Mouse (Mus musculus) liver (tissue): Measurements from ENCODE around the gene Mrps2.
"Not testable (repeated sequence)": the region's sequence is repeated elsewhere in the genome, so short reads cannot be mapped to it uniquely, and the experiment has no call there.

ENCODE experiments used
- DNase-seq: peaks from one replicate; pipeline ENCODE4 v3.0.0-alpha.2; 2020; ENCODE audit warnings: mixed read lengths

Mrps2 gene

GRCm38 (mm10) chr2:28467860-28468485 lies at the start of gene Mrps2:
Gene Mrps2, plus strand, starts transcription at chr2:28468066.
- peak; percentile 82 for DNase-seq

GRCm38 (mm10) chr2:28419898-28420297 lies 48.0 kb upstream of the Mrps2 start:
- DNase-seq: peak; percentile 81

GRCm38 (mm10) chr2:28423167-28423566 lies 44.7 kb upstream of the Mrps2 start:
- peak; percentile 63 for DNase-seq

GRCm38 (mm10) chr2:28427226-28427625 lies 40.6 kb upstream of the Mrps2 start:
- no peak for DNase-seq

GRCm38 (mm10) chr2:28430846-28431245 lies 37.0 kb upstream of the Mrps2 start:
- no peak for DNase-seq

- DNase-seq: peak; percentile 15
Measured at GRCm38 (mm10) chr2:28432811-28433210, 35.1 kb upstream of the Mrps2 start.

GRCm38 (mm10) chr2:28433512-28433911 lies 34.4 kb upstream of the Mrps2 start:
- no peak for DNase-seq

GRCm38 (mm10) chr2:28435401-28435800 lies 32.5 kb upstream of the Mrps2 start:
- no peak for DNase-seq

- DNase-seq: no peak
Measured at GRCm38 (mm10) chr2:28440842-28441241, 27.0 kb upstream of the Mrps2 start.

- no peak for DNase-seq
Measured at GRCm38 (mm10) chr2:28445082-28445481, 22.8 kb upstream of the Mrps2 start.

- DNase-seq: no peak
Measured at GRCm38 (mm10) chr2:28446181-28446514, 21.7 kb upstream of the Mrps2 start.

- DNase-seq: no peak
Measured at GRCm38 (mm10) chr2:28446515-28447314, 21.2 kb upstream of the Mrps2 start, which contains the start of gene Ppp1r26. Gene Ppp1r26, plus strand, starts transcription at chr2:28446800.

- DNase-seq: no peak
Measured at GRCm38 (mm10) chr2:28447315-28447670, 20.6 kb upstream of the Mrps2 start.

GRCm38 (mm10) chr2:28451663-28452062 lies 16.2 kb upstream of the Mrps2 start:
- DNase-seq: no peak

- no peak for DNase-seq
Measured at GRCm38 (mm10) chr2:28453539-28453938, 14.3 kb upstream of the Mrps2 start.

GRCm38 (mm10) chr2:28456616-28457015 lies 11.2 kb upstream of the Mrps2 start:
- no peak for DNase-seq

- peak; percentile 76 for DNase-seq
Measured at GRCm38 (mm10) chr2:28463919-28464318, 3.9 kb upstream of the Mrps2 start.

GRCm38 (mm10) chr2:28464919-28465318 lies 2.9 kb upstream of the Mrps2 start:
- DNase-seq: no peak

- peak; percentile 47 for DNase-seq
Measured at GRCm38 (mm10) chr2:28465836-28466518, 1.9 kb upstream of the Mrps2 start, which contains the start of gene 1700007K13Rik. Gene 1700007K13Rik, minus strand, starts transcription at chr2:28466332.

- DNase-seq: no peak
Measured at GRCm38 (mm10) chr2:28468486-28469225, 790 bp downstream of the Mrps2 start.

GRCm38 (mm10) chr2:28469461-28469860 lies 1.6 kb downstream of the Mrps2 start:
- no peak for DNase-seq

GRCm38 (mm10) chr2:28470591-28470990 lies 2.7 kb downstream of the Mrps2 start:
- DNase-seq: no peak

- DNase-seq: not testable (repeated sequence)
Measured at GRCm38 (mm10) chr2:28472011-28472410, 4.1 kb downstream of the Mrps2 start.
